Mouse (Mus musculus) forebrain, postnatal 0 days (tissue): ENCODE data around the gene Mrtfa. TPM values are rescaled to one million over a fixed set of nuclear protein-coding genes. Genes with fewer than 3 reads are reported as not detected.

ENCODE experiments used
- ATAC-seq: fragments of 200-750 bp; cut with Nextera tagmentation; 2 replicates; pipeline ENCODE4 v1.8.0; 2017; ENCODE audit warnings: mild to moderate bottlenecking, moderate library complexity
- DNase-seq: peaks from one replicate; pipeline ENCODE4 v3.0.0-alpha.2; 2015
- H3K27ac ChIP-seq: fragments of 300-500 bp; sonication (generic); 2 replicates; pipeline ENCODE4 v1.5.1; 2014; ENCODE audit warnings: low read depth, mild to moderate bottlenecking, antibody characterized with exemption, low read length, moderate library complexity, mixed read lengths
- H3K27me3 ChIP-seq: fragments of 300-500 bp; sonication (generic); 2 replicates; pipeline ENCODE4 v1.6.1; 2014; ENCODE audit warnings: mild to moderate bottlenecking, low read length, mixed read lengths; ENCODE audit not compliant: insufficient read depth
- H3K36me3 ChIP-seq: fragments of 300-500 bp; sonication (generic); 2 replicates; pipeline ENCODE4 v1.6.1; 2014; ENCODE audit warnings: mild to moderate bottlenecking, moderate library complexity; ENCODE audit not compliant: insufficient read depth
- H3K4me1 ChIP-seq: fragments of 300-500 bp; sonication (generic); 2 replicates; pipeline ENCODE4 v1.6.1; 2014; ENCODE audit warnings: antibody characterized with exemption; ENCODE audit not compliant: insufficient read depth
- H3K4me2 ChIP-seq: fragments of 300-500 bp; sonication (generic); 2 replicates; pipeline ENCODE4 v1.6.1; 2014; ENCODE audit warnings: low read depth, mild to moderate bottlenecking, moderate library complexity
- H3K4me3 ChIP-seq: fragments of 300-500 bp; sonication (generic); 2 replicates; pipeline ENCODE4 v1.5.1; 2014; ENCODE audit warnings: low read depth, low read length, mixed read lengths
- H3K9ac ChIP-seq: fragments of 300-500 bp; sonication (generic); 2 replicates; pipeline ENCODE4 v1.6.1; 2014; ENCODE audit warnings: mild to moderate bottlenecking
- H3K9me3 ChIP-seq: fragments of 300-500 bp; sonication (generic); 2 replicates; pipeline ENCODE4 v1.6.1; 2016; ENCODE audit warnings: low read length
- CTCF ChIP-seq: sonication (generic); IDR thresholded peaks from 2 replicates; pipeline ENCODE4 v1.5.1; 2016; ENCODE audit warnings: antibody characterized with exemption, control low read depth, low read depth
- WGBS: fragments of 180-500 bp; shearing (Covaris S2); extraction: QIAGEN DNeasy Blood & Tissue Kit; methylation state at CpG from one replicate; pipeline ENCODE4 v1.1.7; 2014; 5-methylcytosine and 5-hydroxymethylcytosine counted together
- polyA plus RNA-seq: library from polyadenylated mRNA; unstranded; fragments of >200 nt; fragmentation: Nextera tagmentation; extraction: Ambion mirVana; gene quantifications from 2 replicates; pipeline ENCODE4 v1.2.1, GENCODE M21; 2015
- total RNA-seq: library from RNA; depleted of rRNA; stranded (reverse); fragments of >200 nt; gene quantifications from 2 replicates; pipeline ENCODE4 v1.2.3, GENCODE M21; 2014

Gene Mrtfa
- total and polyA plus RNA-seq, 2 experiments from 2014 or later, result 19.6 to 26.0 TPM

- DNase-seq (no peak), ATAC-seq (no peak)
- Histone ChIP-seq H3K27ac (no peak overlapping the region), H3K4me1 (no peaks in the 10 kb centered on the region), H3K9ac (no peak overlapping the region), H3K36me3 (no peaks in the 10 kb centered on the region), H3K4me3 (no peak overlapping the region), H3K27me3 (no peaks in the 10 kb centered on the region), H3K9me3 (no peaks in the 10 kb centered on the region), H3K4me2 (no peak overlapping the region)
- WGBS, result 93% methylated on average over 10 of the region's 10 CpGs
- TF ChIP-seq CTCF, result no peak
Measured at GRCm38 (mm10) chr15:81197197-81197596, 6.6 kb upstream of the Mrtfa start.

- ATAC-seq, result no peak
- no peak for DNase-seq
- no peak overlapping the region for H3K9ac ChIP-seq
- no peak overlapping the region for H3K4me2 ChIP-seq
- no peaks in the 10 kb centered on the region for H3K4me1 ChIP-seq
- WGBS, result 53% methylated on average over 4 of the region's 4 CpGs
- no peak overlapping the region for H3K27ac ChIP-seq
- no peak for TF ChIP-seq CTCF
- no peaks in the 10 kb centered on the region for H3K36me3 ChIP-seq
- no peaks in the 10 kb centered on the region for H3K9me3 ChIP-seq
- no peaks in the 10 kb centered on the region for H3K27me3 ChIP-seq
- H3K4me3 ChIP-seq, result no peak overlapping the region
Measured at GRCm38 (mm10) chr15:81195447-81195846, 4.9 kb upstream of the Mrtfa start.

GRCm38 (mm10) chr15:81194791-81195190 is 4.2 kb upstream of the Mrtfa start:
- Histone ChIP-seq H3K4me1 (no peaks in the 10 kb centered on the region), H3K9ac (no peak overlapping the region), H3K4me3 (no peak overlapping the region), H3K36me3 (no peaks in the 10 kb centered on the region), H3K4me2 (no peak overlapping the region), H3K27me3 (no peaks in the 10 kb centered on the region), H3K27ac (no peak overlapping the region), H3K9me3 (no peaks in the 10 kb centered on the region)
- TF ChIP-seq CTCF, result no peak
- WGBS, result 90% methylated on average over 6 of the region's 6 CpGs
- no peak for ATAC-seq
- DNase-seq, result no peak

- Histone ChIP-seq H3K4me3 (no peak overlapping the region), H3K4me2 (no peak overlapping the region), H3K9ac (no peak overlapping the region), H3K27me3 (no peaks in the 10 kb centered on the region), H3K27ac (no peak overlapping the region), H3K36me3 (no peaks in the 10 kb centered on the region), H3K9me3 (no peaks in the 10 kb centered on the region), H3K4me1 (peaks cover 8% of the 10 kb centered on the region)
- ATAC-seq (no peak), DNase-seq (no peak)
- no peak for TF ChIP-seq CTCF
- 92% methylated on average over 8 of the region's 8 CpGs for WGBS
Measured at GRCm38 (mm10) chr15:81192858-81193257, 2.3 kb upstream of the Mrtfa start.

- 92% methylated on average over 5 of the region's 5 CpGs for WGBS
- no peak for DNase-seq
- no peak for TF ChIP-seq CTCF
- Histone ChIP-seq H3K4me2 (no peak overlapping the region), H3K9ac (no peak overlapping the region), H3K4me3 (no peak overlapping the region), H3K4me1 (peaks cover 8% of the 10 kb centered on the region), H3K27me3 (no peaks in the 10 kb centered on the region), H3K9me3 (no peaks in the 10 kb centered on the region), H3K27ac (no peak overlapping the region), H3K36me3 (no peaks in the 10 kb centered on the region)
- ATAC-seq, result no peak
Measured at GRCm38 (mm10) chr15:81192316-81192715, 1.8 kb upstream of the Mrtfa start.

GRCm38 (mm10) chr15:81191303-81191702 is 746 bp upstream of the Mrtfa start:
- Histone ChIP-seq H3K9me3 (no peaks in the 10 kb centered on the region), H3K36me3 (no peaks in the 10 kb centered on the region), H3K4me1 (peaks cover 8% of the 10 kb centered on the region), H3K4me3 (peak overlapping the region; percentile 97), H3K9ac (peak overlapping the region; percentile 62), H3K27me3 (no peaks in the 10 kb centered on the region), H3K27ac (peak overlapping the region; percentile 54), H3K4me2 (peak overlapping the region; percentile 52)
- WGBS, result 21% methylated on average over 9 of the region's 9 CpGs
- no peak for TF ChIP-seq CTCF
- ATAC-seq, result no peak
- DNase-seq, result no peak

- peak overlapping the region; percentile 88 for H3K9ac ChIP-seq
- H3K4me1 ChIP-seq, result peaks cover 8% of the 10 kb centered on the region
- H3K27me3 ChIP-seq, result no peaks in the 10 kb centered on the region
- peak overlapping the region; percentile 97 for H3K4me3 ChIP-seq
- TF ChIP-seq CTCF, result no peak
- DNase-seq, result no peak
- peak; percentile 47; the same call in 1 of the 2 replicates for ATAC-seq
- WGBS, result 3% methylated on average over 45 of the region's 46 CpGs
- no peaks in the 10 kb centered on the region for H3K36me3 ChIP-seq
- peak overlapping the region; percentile 74 for H3K4me2 ChIP-seq
- peak overlapping the region; percentile 74 for H3K27ac ChIP-seq
- no peaks in the 10 kb centered on the region for H3K9me3 ChIP-seq
Measured at GRCm38 (mm10) chr15:81190011-81190629, 437 bp downstream of the Mrtfa start.
